Mouse (Mus musculus) liver, adult (tissue): ENCODE results near the gene Ccm2l.

Source experiments
- GATA4 ChIP-seq: IDR thresholded peaks from 2 replicates; pipeline ENCODE4 v1.6.1; 2014; ENCODE audit warnings: mild to moderate bottlenecking, low read length; ENCODE audit not compliant: insufficient replicate concordance

The Ccm2l gene

GRCm38 (mm10) chr2:153108313-153109264 lies 42.8 kb downstream of the Ccm2l start, which contains the start of gene Hck:
Hck (plus strand) TSS chr2:153108468.
- no peak for TF ChIP-seq GATA4

GRCm38 (mm10) chr2:153109596-153109995 lies 43.8 kb downstream of the Ccm2l start:
- no peak for TF ChIP-seq GATA4

- no peak for TF ChIP-seq GATA4
Measured at GRCm38 (mm10) chr2:153111298-153111697, 45.5 kb downstream of the Ccm2l start.

- TF ChIP-seq GATA4: no peak
Measured at GRCm38 (mm10) chr2:153115679-153116081, 49.9 kb downstream of the Ccm2l start.

- TF ChIP-seq GATA4: no peak
Measured at GRCm38 (mm10) chr2:153117051-153117486, 51.3 kb downstream of the Ccm2l start.

- no peak for TF ChIP-seq GATA4
Measured at GRCm38 (mm10) chr2:153119488-153119887, 53.7 kb downstream of the Ccm2l start.

GRCm38 (mm10) chr2:153120126-153120525 lies 54.4 kb downstream of the Ccm2l start:
- no peak for TF ChIP-seq GATA4

- TF ChIP-seq GATA4: no peak
Measured at GRCm38 (mm10) chr2:153121821-153122615, 56.3 kb downstream of the Ccm2l start.

GRCm38 (mm10) chr2:153122701-153123100 lies 56.9 kb downstream of the Ccm2l start:
- no peak for TF ChIP-seq GATA4

GRCm38 (mm10) chr2:153125875-153126274 lies 60.1 kb downstream of the Ccm2l start:
- TF ChIP-seq GATA4: no peak

- TF ChIP-seq GATA4: no peak
Measured at GRCm38 (mm10) chr2:153131019-153131418, 65.3 kb downstream of the Ccm2l start.
